Mouse (Mus musculus) heart, postnatal 10 days (tissue): Measurements from ENCODE around the gene Emc8. TPM values are rescaled to one million over a fixed set of nuclear protein-coding genes. Genes with fewer than 3 reads are reported as not detected.
A peak's percentile ranks its signal among the peaks of the same experiment; 100 is the strongest.

ENCODE experiments used
- DNase-seq, 2 experiments: peaks; one replicate each; pipeline ENCODE4 v3.0.0; 2021
- intact Hi-C: fragments of 180-260 bp; cut with DNase I; formaldehyde crosslinking; loops from one replicate; pipeline ENCODE4 v1.15.1; 2025
- total RNA-seq, 2 experiments: library from RNA; stranded (reverse); gene quantifications; 2 replicates each; pipeline ENCODE4 v1.2.3; 2021

The Emc8 gene
- total RNA-seq, result 10 to 100 TPM; 65.9 to 68.6 TPM

- intact Hi-C loops, result no loop called here
- DNase-seq, result no peak
Measured at GRCm38 (mm10) chr8:120668374-120668905, at the start of gene Emc8. Gene Emc8 (minus strand): TSS chr8:120668573.

- peak in 1 of 2 experiments; percentile 18 for DNase-seq
- intact Hi-C loops, result no loop called here
Measured at GRCm38 (mm10) chr8:120715996-120716680, 47.8 kb upstream of the Emc8 start.

GRCm38 (mm10) chr8:120715200-120715599 is 46.8 kb upstream of the Emc8 start:
- DNase-seq, result no peak
- intact Hi-C loops, result no loop called here

GRCm38 (mm10) chr8:120709176-120709575 is 40.8 kb upstream of the Emc8 start:
- DNase-seq, result no peak
- intact Hi-C loops, result no loop called here

- intact Hi-C loops, result no loop called here
- DNase-seq, result no peak
Measured at GRCm38 (mm10) chr8:120706193-120706592, 37.8 kb upstream of the Emc8 start.

- no peak for DNase-seq
- intact Hi-C loops, result no loop called here
Measured at GRCm38 (mm10) chr8:120705163-120705562, 36.8 kb upstream of the Emc8 start.

- intact Hi-C loops, result no loop called here
- peak; percentile 67 to 68 for DNase-seq
Measured at GRCm38 (mm10) chr8:120704203-120704602, 35.8 kb upstream of the Emc8 start.

- intact Hi-C loops, result no loop called here
Measured at GRCm38 (mm10) chr8:120701758-120702465, 33.5 kb upstream of the Emc8 start.

GRCm38 (mm10) chr8:120700053-120700452 is 31.7 kb upstream of the Emc8 start:
- intact Hi-C loops, result no loop called here
- no peak for DNase-seq

More at GRCm38 (mm10) chr8:120701758-120702465, 33.5 kb upstream of the Emc8 start:
- no peak for DNase-seq

- DNase-seq, result no peak
- intact Hi-C loops, result no loop called here
Measured at GRCm38 (mm10) chr8:120699565-120699964, 31.2 kb upstream of the Emc8 start.

GRCm38 (mm10) chr8:120699079-120699478 is 30.7 kb upstream of the Emc8 start:
- intact Hi-C loops, result no loop called here
- DNase-seq, result no peak

GRCm38 (mm10) chr8:120698426-120698825 is 30.1 kb upstream of the Emc8 start:
- intact Hi-C loops, result no loop called here
- no peak for DNase-seq

GRCm38 (mm10) chr8:120697979-120698272 is 29.6 kb upstream of the Emc8 start:
- DNase-seq, result no peak
- intact Hi-C loops, result no loop called here

GRCm38 (mm10) chr8:120697154-120697978 is 29.0 kb upstream of the Emc8 start:
- DNase-seq, result peak; percentile 69 to 76
- intact Hi-C loops, result no loop called here

GRCm38 (mm10) chr8:120696401-120697153 is 28.2 kb upstream of the Emc8 start:
- peak; percentile 78 to 79 for DNase-seq
- intact Hi-C loops, result no loop called here

GRCm38 (mm10) chr8:120693861-120694493 is 25.6 kb upstream of the Emc8 start:
- intact Hi-C loops, result no loop called here
- no peak for DNase-seq

- no peak for DNase-seq
- intact Hi-C loops, result no loop called here
Measured at GRCm38 (mm10) chr8:120692934-120693333, 24.6 kb upstream of the Emc8 start.

- intact Hi-C loops, result no loop called here
Measured at GRCm38 (mm10) chr8:120688511-120688910, 20.1 kb upstream of the Emc8 start.

GRCm38 (mm10) chr8:120687786-120688185 is 19.4 kb upstream of the Emc8 start:
- intact Hi-C loops, result no loop called here
- DNase-seq, result peak; percentile 67 to 68

More at GRCm38 (mm10) chr8:120688511-120688910, 20.1 kb upstream of the Emc8 start:
- no peak for DNase-seq

- no peak for DNase-seq
- intact Hi-C loops, result no loop called here
Measured at GRCm38 (mm10) chr8:120686576-120686975, 18.2 kb upstream of the Emc8 start.
